ENCODE assay signal across 24 mouse cellular contexts in genomic region chr10:117743182-117743581, GRCm38 (mm10). TPM values are rescaled to one million over a fixed set of nuclear protein-coding genes. Genes with fewer than 3 reads are reported as not detected.
A peak's percentile ranks its signal among the peaks of the same experiment; 100 is the strongest.
DNase-seq lines count a peak whose midpoint lies in the region; ATAC-seq and TF ChIP-seq lines count a peak whose summit lies in the region.
"Had no signal": no experiment of that assay in that cellular context is flagged by ENCODE, and none has a peak within 500 bp of the region (broad histone marks: within the 10 kb centered on the region; RNA-seq: fewer than 3 reads in every experiment).

No protein-coding gene starts in this region.

- peaks cover 18% of the 10 kb centered on the region for H3K4me1 ChIP-seq in limb, embryonic 12.5 days (replicated peaks)
- H3K4me1 ChIP-seq in limb, embryonic 10.5 days = peaks cover 24% of the 10 kb centered on the region
- H3K4me1 ChIP-seq in embryonic facial prominence, embryonic 14.5 days (ENCODE audit: control insufficient read depth, insufficient read depth, low read length) = peaks cover 9% of the 10 kb centered on the region
- H3K4me1 ChIP-seq in limb, embryonic 14.5 days (ENCODE audit: control insufficient read depth, insufficient read depth, low read length) = peaks cover 14% of the 10 kb centered on the region

- peaks cover 46% of the 10 kb centered on the region for H3K36me3 ChIP-seq in limb, embryonic 12.5 days
- H3K36me3 ChIP-seq in limb, embryonic 10.5 days = peaks cover 53% of the 10 kb centered on the region
- H3K36me3 ChIP-seq in embryonic facial prominence, embryonic 14.5 days (ENCODE audit: control insufficient read depth, insufficient read depth, low read length) = peaks cover 31% of the 10 kb centered on the region
- peaks cover 24% of the 10 kb centered on the region for H3K36me3 ChIP-seq in limb, embryonic 14.5 days (ENCODE audit: control insufficient read depth, insufficient read depth, low read length)

- no peaks in the 10 kb centered on the region for H3K9me3 ChIP-seq in limb, embryonic 12.5 days
- H3K9me3 ChIP-seq in limb, embryonic 10.5 days (replicated peaks) = no peaks in the 10 kb centered on the region
- no peaks in the 10 kb centered on the region for H3K9me3 ChIP-seq in embryonic facial prominence, embryonic 14.5 days (ENCODE audit: control insufficient read depth, low read length)
- H3K9me3 ChIP-seq in limb, embryonic 14.5 days (ENCODE audit: control insufficient read depth, low read length) = no peaks in the 10 kb centered on the region
- H3K9me3 ChIP-seq: embryonic facial prominence, embryonic 12.5 days; heart, embryonic 12.5 days; heart, embryonic 15.5 days; hindbrain, embryonic 10.5 days had no signal

- no peak for TF ChIP-seq POLR2A in limb, embryonic 14.5 days (IDR thresholded peaks at IDR 0.05; ENCODE audit: borderline replicate concordance, extremely low read depth, insufficient read depth, insufficient read length)

- no peak overlapping the region for H3K9ac ChIP-seq in limb, embryonic 12.5 days (replicated peaks)
- H3K9ac ChIP-seq in embryonic facial prominence, embryonic 14.5 days (ENCODE audit: low read depth, low read length) = no peak overlapping the region
- no peak overlapping the region; the same call in 1 of the 2 replicates for H3K9ac ChIP-seq in limb, embryonic 14.5 days (ENCODE audit: low read depth, low read length, severe bottlenecking)
- H3K9ac ChIP-seq: embryonic facial prominence, embryonic 12.5 days; forebrain, postnatal 0 days; heart, embryonic 12.5 days; heart, embryonic 15.5 days; hindbrain, embryonic 14.5 days had no signal

- 81% methylated on average over 2 of the region's 2 CpGs for WGBS in limb, embryonic 12.5 days
- WGBS in limb, embryonic 10.5 days = 96% methylated on average over 2 of the region's 2 CpGs
- 92% methylated on average over 2 of the region's 2 CpGs for WGBS in embryonic facial prominence, embryonic 14.5 days
- WGBS in limb, embryonic 14.5 days = 90% methylated on average over 2 of the region's 2 CpGs

- H3K4me2 ChIP-seq in limb, embryonic 12.5 days = peak overlapping the region; percentile 86
- H3K4me2 ChIP-seq in embryonic facial prominence, embryonic 14.5 days (ENCODE audit: low read depth, low read length) = peak overlapping the region; percentile 78; the same call in 1 of the 2 replicates
- peak overlapping the region; percentile 74; the same call in 1 of the 2 replicates for H3K4me2 ChIP-seq in limb, embryonic 14.5 days (replicated peaks; ENCODE audit: low read depth, low read length, severe bottlenecking)
- H3K4me2 ChIP-seq: heart, embryonic 15.5 days had no signal

- DNase-seq in limb, embryonic 10.5 days (ENCODE audit: low spot score) = no peak
- DNase-seq in 3T3-L1 (ENCODE audit: low read depth, low spot score) = peak; percentile 94
- no peak for DNase-seq in embryonic facial prominence, embryonic 14.5 days (ENCODE audit: low spot score)
- no peak for DNase-seq in limb, embryonic 14.5 days (ENCODE audit: low spot score)
- DNase-seq in Muller cell, postnatal 12 days (ENCODE audit: inconsistent ontology term) = no peak
- DNase-seq in adrenal gland, adult 2 months = no peak
- DNase-seq in frontal cortex, postnatal 36 days (ENCODE audit: low spot score in 2 of 2) = no peak
- DNase-seq: adrenal gland, postnatal 14 days; cerebellum, adult 11 months; cerebellum, adult 8-10 months; cerebellum, postnatal 14 days; forebrain, postnatal 0 days; gastrocnemius, postnatal 25 days; heart, adult 18-20 months; heart, postnatal 10 days; heart, postnatal 36 days had no signal

- H3K4me3 ChIP-seq in limb, embryonic 12.5 days (replicated peaks) = peak overlapping the region; percentile 57; the same call in 1 of the 2 replicates
- H3K4me3 ChIP-seq in limb, embryonic 10.5 days = no peak overlapping the region
- H3K4me3 ChIP-seq in embryonic facial prominence, embryonic 14.5 days (ENCODE audit: low read depth, low read length) = no peak overlapping the region
- H3K4me3 ChIP-seq in limb, embryonic 14.5 days (replicated peaks; ENCODE audit: low read length) = peak overlapping the region; percentile 55
- H3K4me3 ChIP-seq: embryonic facial prominence, embryonic 12.5 days; heart, embryonic 12.5 days; heart, embryonic 15.5 days; hindbrain, embryonic 10.5 days had no signal

- H3K27ac ChIP-seq in limb, embryonic 12.5 days = peak overlapping the region; percentile 84
- no peak overlapping the region for H3K27ac ChIP-seq in limb, embryonic 10.5 days
- H3K27ac ChIP-seq in embryonic facial prominence, embryonic 14.5 days (replicated peaks; ENCODE audit: low read depth, low read length) = no peak overlapping the region
- peak overlapping the region; percentile 83 for H3K27ac ChIP-seq in limb, embryonic 14.5 days (replicated peaks; ENCODE audit: low read depth, low read length)
- H3K27ac ChIP-seq: embryonic facial prominence, embryonic 12.5 days; heart, embryonic 15.5 days; hindbrain, embryonic 10.5 days; hindbrain, embryonic 14.5 days had no signal

- no peak for ATAC-seq in limb, embryonic 12.5 days (ENCODE audit: insufficient number of reproducible peaks, insufficient read depth, low FRiP score, low TSS enrichment, low read depth)
- ATAC-seq in embryonic facial prominence, embryonic 14.5 days (ENCODE audit: low read depth) = no peak
- no peak for ATAC-seq in limb, embryonic 14.5 days (ENCODE audit: low FRiP score, low read depth)
- ATAC-seq: forebrain, embryonic 14.5 days; forebrain, postnatal 0 days; Patski had no signal

- H3K27me3 ChIP-seq in limb, embryonic 12.5 days = no peaks in the 10 kb centered on the region
- no peaks in the 10 kb centered on the region for H3K27me3 ChIP-seq in limb, embryonic 10.5 days (ENCODE audit: low read depth, poor library complexity, severe bottlenecking)
- H3K27me3 ChIP-seq in embryonic facial prominence, embryonic 14.5 days (replicated peaks; ENCODE audit: control insufficient read depth, insufficient read depth, low read length) = no peaks in the 10 kb centered on the region
- H3K27me3 ChIP-seq in limb, embryonic 14.5 days (ENCODE audit: control insufficient read depth, insufficient read depth, low read length) = no peaks in the 10 kb centered on the region
- H3K27me3 ChIP-seq: embryonic facial prominence, embryonic 12.5 days; heart, embryonic 12.5 days; heart, embryonic 15.5 days; Patski had no signal

RNA-seq across cellular contexts. Expression of gene Slc35e3, which starts 3.0 kb away (rescaled TPM):
- 43.8 and 47.2 TPM in 2 replicates for polyA plus RNA-seq in limb, embryonic 12.5 days (2016; fragmentation: Nextera tagmentation; extraction: Ambion mirVana)
- polyA plus RNA-seq in limb, embryonic 10.5 days (2016; fragmentation: Nextera tagmentation; extraction: Ambion mirVana) = 16.4 and 22.1 TPM in 2 replicates
- polyA plus RNA-seq in embryonic facial prominence, embryonic 14.5 days (2014; fragmentation: Nextera tagmentation; extraction: Ambion mirVana) = 15.5 and 19.4 TPM in 2 replicates
- polyA plus RNA-seq in limb, embryonic 14.5 days (2012; rRNA removed) = 36.2 and 43.8 TPM in 2 replicates
- 21.7 and 26.7 TPM in 2 replicates for polyA plus RNA-seq in limb, embryonic 14.5 days (2014; fragmentation: Nextera tagmentation; extraction: Ambion mirVana)
- 10 to 100 TPM; 10.4 to 20.4 TPM for total RNA-seq in adrenal gland, adult 2 months (2021)
- polyA plus RNA-seq in adrenal gland, adult 2 months (2012; rRNA removed) = 9.1 and 9.2 TPM in 2 replicates

RNA-seq across cellular contexts. Expression of gene Mdm2, which starts 32.6 kb away (rescaled TPM):
- polyA plus RNA-seq in limb, embryonic 12.5 days (2016; fragmentation: Nextera tagmentation; extraction: Ambion mirVana) = 57.9 and 59.7 TPM in 2 replicates
- polyA plus RNA-seq in limb, embryonic 10.5 days (2016; fragmentation: Nextera tagmentation; extraction: Ambion mirVana) = 56.3 and 62.4 TPM in 2 replicates
- 33.8 and 34.1 TPM in 2 replicates for polyA plus RNA-seq in embryonic facial prominence, embryonic 14.5 days (2014; fragmentation: Nextera tagmentation; extraction: Ambion mirVana)
- polyA plus RNA-seq in limb, embryonic 14.5 days (2012; rRNA removed) = 56.9 and 59.9 TPM in 2 replicates
- 32.9 and 39.2 TPM in 2 replicates for polyA plus RNA-seq in limb, embryonic 14.5 days (2014; fragmentation: Nextera tagmentation; extraction: Ambion mirVana)
- 10 to 100 TPM; 47.0 to 55.4 TPM for total RNA-seq in adrenal gland, adult 2 months (2021)
- polyA plus RNA-seq in adrenal gland, adult 2 months (2012; rRNA removed) = 145 and 155 TPM in 2 replicates

RNA-seq across cellular contexts. Expression of gene Nup107, which starts 49.3 kb away (rescaled TPM):
- polyA plus RNA-seq in limb, embryonic 12.5 days (2016; fragmentation: Nextera tagmentation; extraction: Ambion mirVana) = 94.9 and 97.7 TPM in 2 replicates
- 109 and 111 TPM in 2 replicates for polyA plus RNA-seq in limb, embryonic 10.5 days (2016; fragmentation: Nextera tagmentation; extraction: Ambion mirVana)
- 50.6 and 59.6 TPM in 2 replicates for polyA plus RNA-seq in embryonic facial prominence, embryonic 14.5 days (2014; fragmentation: Nextera tagmentation; extraction: Ambion mirVana)
- polyA plus RNA-seq in limb, embryonic 14.5 days (2012; rRNA removed) = 41.8 and 53.4 TPM in 2 replicates
- 61.2 and 64.6 TPM in 2 replicates for polyA plus RNA-seq in limb, embryonic 14.5 days (2014; fragmentation: Nextera tagmentation; extraction: Ambion mirVana)
- 10 to 100 TPM; 14.0 to 14.7 TPM for total RNA-seq in adrenal gland, adult 2 months (2021)
- polyA plus RNA-seq in adrenal gland, adult 2 months (2012; rRNA removed) = 1.8 and 1.9 TPM in 2 replicates

Comparison
In these comparisons a context has a peak if more than half of its experiments do, and no peak if none do; other contexts are left out.
1. H3K27ac ChIP-seq: peak in limb, embryonic 12.5 days (single experiment) and limb, embryonic 14.5 days (single experiment); none in limb, embryonic 10.5 days (single experiment) and embryonic facial prominence, embryonic 14.5 days (single experiment).
2. H3K4me3 ChIP-seq: peak in limb, embryonic 12.5 days (single experiment) and limb, embryonic 14.5 days (single experiment); none in limb, embryonic 10.5 days (single experiment) and embryonic facial prominence, embryonic 14.5 days (single experiment).
3. RNA of gene Nup107, which starts 49.3 kb away (polyA plus RNA-seq): 109 to 111 TPM in limb, embryonic 10.5 days, 94.9 to 97.7 TPM in limb, embryonic 12.5 days, 41.8 to 64.6 TPM in limb, embryonic 14.5 days and 50.6 to 59.6 TPM in embryonic facial prominence, embryonic 14.5 days; 1.8 to 1.9 TPM in adrenal gland, adult 2 months; every median in the first group is over 10 times any median in the second.
4. Peak in every context shown above with its lines, with median percentiles within 50 percentile points of each other: H3K4me2 ChIP-seq.